Mouse (Mus musculus) testis, adult 2 months (tissue): ENCODE measurements around the gene Sh2b3.

Experiments
- CTCF ChIP-seq: fragments of 200-500 bp; IDR thresholded peaks from 2 replicates; pipeline ENCODE4 v1.5.1; 2012; ENCODE audit warnings: low read depth, mild to moderate bottlenecking, inconsistent platforms, low read length, moderate library complexity; ENCODE audit not compliant: control insufficient read depth, insufficient read depth, insufficient replicate concordance
- POLR2A ChIP-seq: fragments of 200-500 bp; IDR thresholded peaks from 2 replicates; pipeline ENCODE4 v1.6.1; 2012; ENCODE audit warnings: low read depth, mild to moderate bottlenecking, inconsistent platforms, low read length, moderate library complexity; ENCODE audit not compliant: control insufficient read depth

DNA sequence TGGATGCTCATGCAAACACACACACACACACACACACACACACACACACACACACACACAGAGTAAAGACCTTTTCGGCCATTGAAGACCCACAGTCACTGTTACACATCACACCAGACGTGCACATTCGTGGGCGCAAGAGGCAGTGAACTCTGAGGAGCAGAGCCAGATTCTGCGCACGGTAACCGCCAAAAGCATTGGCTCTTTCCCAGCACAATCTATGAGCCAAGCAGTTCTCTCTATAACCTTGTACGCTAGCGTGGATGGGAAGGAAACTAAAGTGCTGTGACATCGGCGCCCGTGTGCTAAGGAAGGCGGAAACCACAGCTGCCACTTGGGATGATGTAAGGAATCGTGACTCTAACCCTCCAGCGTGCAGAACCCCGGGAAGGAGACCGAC lies 41.3 kb upstream of the Sh2b3 start:
- no peak for TF ChIP-seq CTCF
- TF ChIP-seq POLR2A = no peak
